Mouse (Mus musculus): ENCODE measurements around the gene Xlr3a.
"Not testable (repeated sequence)": the region's sequence is repeated elsewhere in the genome, so short reads cannot be mapped to it uniquely, and the experiment has no call there.

The Xlr3a gene

GRCm38 (mm10) chrX:73096941-73097508, at the start of gene Xlr3a:
Gene Xlr3a (minus strand): TSS chrX:73097095.
- DNase-seq = not testable (repeated sequence)

- not testable (repeated sequence) for DNase-seq
Observed at GRCm38 (mm10) chrX:73143218-73143618, 46.3 kb upstream of the Xlr3a start.

- not testable (repeated sequence) for DNase-seq
Observed at GRCm38 (mm10) chrX:73122859-73123829, 26.2 kb upstream of the Xlr3a start.

GRCm38 (mm10) chrX:73116747-73117146, 19.9 kb upstream of the Xlr3a start, which contains the start of gene Gm14685:
Gene Gm14685 (plus strand): TSS chrX:73117047.
- DNase-seq = not testable (repeated sequence)

- DNase-seq = not testable (repeated sequence)
Observed at GRCm38 (mm10) chrX:73082267-73083055, 14.4 kb downstream of the Xlr3a start, which contains the start of gene Xlr4a. Gene Xlr4a (minus strand): TSS chrX:73082478.

- DNase-seq = not testable (repeated sequence)
Observed at GRCm38 (mm10) chrX:73066765-73067312, 30.1 kb downstream of the Xlr3a start.

- DNase-seq = peak; percentile 18
Observed at GRCm38 (mm10) chrX:73064415-73064793, 32.5 kb downstream of the Xlr3a start, which contains the start of gene Pnma3. Gene Pnma3 (plus strand): TSS chrX:73064787.

GRCm38 (mm10) chrX:73063512-73064414, 33.1 kb downstream of the Xlr3a start:
- DNase-seq = peak; percentile 22

- DNase-seq = no peak
Observed at GRCm38 (mm10) chrX:73062323-73062722, 34.6 kb downstream of the Xlr3a start.

GRCm38 (mm10) chrX:73061528-73061927, 35.4 kb downstream of the Xlr3a start:
- DNase-seq = no peak

GRCm38 (mm10) chrX:73053860-73054563, 42.9 kb downstream of the Xlr3a start:
- DNase-seq = peak; percentile 93

GRCm38 (mm10) chrX:73039666-73040065, 57.2 kb downstream of the Xlr3a start:
- no peak for DNase-seq

- DNase-seq = no peak
Observed at GRCm38 (mm10) chrX:73038831-73039230, 58.1 kb downstream of the Xlr3a start.

GRCm38 (mm10) chrX:73037003-73037402, 59.9 kb downstream of the Xlr3a start, which contains the start of gene Pnma5:
Gene Pnma5 (minus strand): TSS chrX:73037103.
- DNase-seq = no peak
